Mouse (Mus musculus): ENCODE measurements around the gene Pon2.
"Not testable (repeated sequence)": the region's sequence is repeated elsewhere in the genome, so short reads cannot be mapped to it uniquely, and the experiment has no call there.

The Pon2 gene

GRCm38 (mm10) chr6:5230261-5230660, 68.0 kb downstream of the Pon2 start:
- no peak for DNase-seq (ENCODE audit: low spot score in 2 of 2)

GRCm38 (mm10) chr6:5223551-5223950, 74.7 kb downstream of the Pon2 start:
- not testable (repeated sequence) for DNase-seq (ENCODE audit: low spot score in 2 of 2)

GRCm38 (mm10) chr6:5222080-5222479, 76.2 kb downstream of the Pon2 start:
- no peak for DNase-seq (ENCODE audit: low spot score in 2 of 2)

- DNase-seq (ENCODE audit: low spot score in 2 of 2) = no peak
Observed at GRCm38 (mm10) chr6:5218190-5218589, 80.1 kb downstream of the Pon2 start.
